Mouse (Mus musculus): ENCODE data around the gene Cyp2w1. TPM values are rescaled to one million over a fixed set of nuclear protein-coding genes. Genes with fewer than 3 reads are reported as not detected.

The Cyp2w1 gene
- total and polyA plus RNA-seq, 3 experiments, result not detected

- no peak overlapping the region for H3K9ac ChIP-seq (ENCODE audit: control insufficient read depth, low read depth, low read length, poor library complexity, severe bottlenecking)
- no peak overlapping the region for H3K4me3 ChIP-seq (ENCODE audit: control insufficient read depth in 1 of 2, insufficient read depth in 1 of 2, low read depth in 2 of 2, low read length in 2 of 2)
- H3K27me3 ChIP-seq (ENCODE audit: control insufficient read depth in 1 of 2, insufficient read depth in 2 of 2, low read length in 2 of 2), result no peaks in the 10 kb centered on the region
- H3K36me3 ChIP-seq (ENCODE audit: control insufficient read depth in 1 of 2, insufficient read depth in 2 of 2, low read length in 2 of 2), result peaks cover 0 to 28% of the 10 kb centered on the region in 2 experiments; a peak in 2 of 4 replicates
- DNase-seq (ENCODE audit: low read depth, low spot score), result no peak
- TF ChIP-seq POLR2A (IDR thresholded peaks at IDR 0.05; ENCODE audit: control insufficient read depth in 1 of 2, insufficient read depth in 1 of 2, low read depth in 1 of 2, low read length in 2 of 2, poor library complexity in 1 of 2), result no peak
- no peak for TF ChIP-seq MYC (IDR thresholded peaks at IDR 0.05; ENCODE audit: low read depth, low read length)
- 0 out of 2 replicates have a peak, but pooled peaks have one; percentile 17 for TF ChIP-seq POLR2AphosphoS5 (IDR thresholded peaks at IDR 0.05; ENCODE audit: borderline replicate concordance, low read depth, low read length)
- H3K4me1 ChIP-seq (ENCODE audit: control insufficient read depth in 1 of 2, insufficient read depth in 2 of 2, low read length in 2 of 2), result peaks cover 27 to 37% of the 10 kb centered on the region in 2 experiments
- no peaks in the 10 kb centered on the region for H3K9me3 ChIP-seq (replicated peaks; ENCODE audit: insufficient read depth, low read length)
- no peak overlapping the region for H3K27ac ChIP-seq (ENCODE audit: control insufficient read depth, low read depth, low read length)
- peaks cover 5% of the 10 kb centered on the region for H3K79me2 ChIP-seq (ENCODE audit: control insufficient read depth, insufficient read depth, low read length, poor library complexity)
Observed at GRCm38 (mm10) chr5:139392219-139393196, 40.1 kb downstream of the Cyp2w1 start.

GRCm38 (mm10) chr5:139393197-139393588 is 40.8 kb downstream of the Cyp2w1 start:
- Histone ChIP-seq H3K4me1 (ENCODE audit: control insufficient read depth in 1 of 2, insufficient read depth in 2 of 2, low read length in 2 of 2) (peaks cover 20 to 36% of the 10 kb centered on the region in 2 experiments), H3K9ac (ENCODE audit: control insufficient read depth, low read depth, low read length, poor library complexity, severe bottlenecking) (no peak overlapping the region), H3K79me2 (ENCODE audit: control insufficient read depth, insufficient read depth, low read length, poor library complexity) (peaks cover 5% of the 10 kb centered on the region; the same call in 1 of the 2 replicates), H3K27ac (ENCODE audit: control insufficient read depth, low read depth, low read length) (no peak overlapping the region), H3K9me3 (replicated peaks; ENCODE audit: insufficient read depth, low read length) (no peaks in the 10 kb centered on the region), H3K27me3 (ENCODE audit: control insufficient read depth in 1 of 2, insufficient read depth in 2 of 2, low read length in 2 of 2) (no peaks in the 10 kb centered on the region), H3K36me3 (ENCODE audit: control insufficient read depth in 1 of 2, insufficient read depth in 2 of 2, low read length in 2 of 2) (peaks cover 0 to 21% of the 10 kb centered on the region in 2 experiments; a peak in 2 of 4 replicates), H3K4me3 (ENCODE audit: control insufficient read depth in 1 of 2, insufficient read depth in 1 of 2, low read depth in 2 of 2, low read length in 2 of 2) (no peak overlapping the region)
- TF ChIP-seq USF2 (IDR thresholded peaks at IDR 0.05; ENCODE audit: borderline replicate concordance in 1 of 2, insufficient read depth in 1 of 2, low read depth in 1 of 2, low read length in 2 of 2), result no peak
- TF ChIP-seq MXI1 (IDR thresholded peaks at IDR 0.05; ENCODE audit: low read depth, low read length), result no peak
- no peak for TF ChIP-seq E2F4 (IDR thresholded peaks at IDR 0.05; ENCODE audit: borderline replicate concordance, low read depth, low read length)
- TF ChIP-seq GABPA (IDR thresholded peaks at IDR 0.05; ENCODE audit: low read depth, low read length), result no peak
- TF ChIP-seq KAT2A (conservative IDR thresholded peaks at IDR 0.05; ENCODE audit: low read depth, low read length), result no peak
- no peak for DNase-seq (ENCODE audit: low read depth, low spot score)

DNA sequence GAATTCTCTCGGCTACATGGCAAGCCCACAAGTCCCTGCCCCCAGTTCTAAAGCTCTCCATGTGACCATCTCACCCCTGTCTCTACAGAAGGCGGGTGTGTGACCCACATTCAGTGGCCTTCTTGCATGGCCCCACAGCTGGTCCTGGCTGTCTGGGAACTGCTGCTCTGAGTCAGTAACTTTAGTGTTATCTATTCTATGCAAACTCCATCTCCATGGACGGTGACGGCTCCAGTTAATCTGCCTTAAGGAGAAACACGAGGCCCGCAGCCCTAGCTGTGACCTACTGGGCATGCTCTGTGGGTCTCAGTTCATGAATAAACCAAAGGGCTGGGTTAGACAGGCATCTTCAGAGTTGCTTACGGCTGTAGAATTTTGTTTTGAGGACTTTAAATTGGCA is 42.0 kb downstream of the Cyp2w1 start:
- Histone ChIP-seq H3K4me1 (ENCODE audit: control insufficient read depth in 1 of 2, insufficient read depth in 2 of 2, low read length in 2 of 2) (peaks cover 20 to 31% of the 10 kb centered on the region in 2 experiments), H3K4me3 (ENCODE audit: control insufficient read depth in 1 of 2, insufficient read depth in 1 of 2, low read depth in 2 of 2, low read length in 2 of 2) (no peak overlapping the region), H3K36me3 (ENCODE audit: control insufficient read depth in 1 of 2, insufficient read depth in 2 of 2, low read length in 2 of 2) (peaks cover 0 to 22% of the 10 kb centered on the region in 2 experiments; a peak in 2 of 4 replicates), H3K9me3 (replicated peaks; ENCODE audit: insufficient read depth, low read length) (no peaks in the 10 kb centered on the region), H3K79me2 (ENCODE audit: control insufficient read depth, insufficient read depth, low read length, poor library complexity) (0 out of 2 replicates have a peak, but pooled peaks cover 5% of the 10 kb centered on the region), H3K9ac (ENCODE audit: control insufficient read depth, low read depth, low read length, poor library complexity, severe bottlenecking) (no peak overlapping the region), H3K27ac (ENCODE audit: control insufficient read depth, low read depth, low read length) (peak overlapping the region; percentile 33; the same call in 1 of the 2 replicates), H3K27me3 (ENCODE audit: control insufficient read depth in 1 of 2, insufficient read depth in 2 of 2, low read length in 2 of 2) (no peaks in the 10 kb centered on the region)
- TF ChIP-seq JUND (IDR thresholded peaks at IDR 0.05; ENCODE audit: low read depth, low read length) (no peak), ZNF384 (IDR thresholded peaks at IDR 0.05; ENCODE audit: low read depth, low read length) (no peak), NRF1 (IDR thresholded peaks at IDR 0.05; ENCODE audit: insufficient read depth, low read depth, low read length, poor library complexity, severe bottlenecking) (peak; percentile 63), ZKSCAN1 (IDR thresholded peaks at IDR 0.05; ENCODE audit: low read depth, low read length) (no peak), ETS1 (IDR thresholded peaks at IDR 0.05; ENCODE audit: low read depth, low read length) (peak; percentile 65), POLR2A (IDR thresholded peaks at IDR 0.05; ENCODE audit: control insufficient read depth in 1 of 2, insufficient read depth in 1 of 2, low read depth in 1 of 2, low read length in 2 of 2, poor library complexity in 1 of 2) (no peak), ELF1 (IDR thresholded peaks at IDR 0.05; ENCODE audit: low read depth, low read length) (no peak), GATA1 (IDR thresholded peaks at IDR 0.05; ENCODE audit: low read depth, low read length) (no peak), BHLHE40 (IDR thresholded peaks at IDR 0.05; ENCODE audit: borderline replicate concordance, low read depth, low read length) (no peak)
- DNase-seq (ENCODE audit: low read depth, low spot score), result peak; percentile 61

Measured in MEL (cell line).